Mouse (Mus musculus) cerebellum, adult 2 months (tissue): Measurements from ENCODE around the gene Sh2b3.

Experiments used
- CTCF ChIP-seq: fragments of 200-500 bp; IDR thresholded peaks from 2 replicates; pipeline ENCODE4 v1.5.1; 2011; ENCODE audit warnings: low read depth, mild to moderate bottlenecking, control low read depth, low read length, moderate library complexity, borderline replicate concordance; ENCODE audit not compliant: insufficient read depth
- POLR2A ChIP-seq: fragments of 200-500 bp; IDR thresholded peaks from 2 replicates; pipeline ENCODE4 v1.6.1; 2011; ENCODE audit warnings: low read length, control low read depth, borderline replicate concordance; ENCODE audit not compliant: insufficient read depth

DNA sequence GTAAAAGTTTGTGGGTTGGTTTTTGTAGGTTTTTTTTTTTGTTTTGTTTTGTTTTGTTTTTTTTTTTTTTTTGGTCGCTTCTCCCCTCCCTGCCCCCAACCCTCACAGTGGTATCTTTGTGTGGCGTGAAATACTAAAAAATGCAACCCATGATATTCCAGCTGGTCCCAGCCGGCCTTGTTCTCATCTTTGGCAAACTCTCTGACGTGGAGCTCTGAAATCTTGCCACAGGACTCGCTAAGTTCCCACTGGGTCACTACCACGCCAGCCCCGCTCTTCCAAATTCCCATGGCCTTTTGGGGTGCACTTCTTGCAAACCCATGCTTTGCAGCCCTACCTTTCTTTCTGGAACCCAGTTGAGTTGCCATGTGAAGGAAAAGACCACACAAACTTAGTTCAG, 67.6 kb downstream of the Sh2b3 start:
- TF ChIP-seq CTCF (no peak), POLR2A (no peak)
